Mouse (Mus musculus): Measurements from ENCODE around the gene Mmel1.

GRCm38 (mm10) chr4:154927899-154928337 lies 58.5 kb downstream of the Mmel1 start:
- TF ChIP-seq CTCF (IDR thresholded peaks at IDR 0.05; ENCODE audit: insufficient read depth, low read length) (no peak), POLR2A (IDR thresholded peaks at IDR 0.05; ENCODE audit: borderline replicate concordance, extremely low read depth, low read depth, low read length) (peak; percentile 14; the same call in 1 of the 2 replicates)
